Mouse (Mus musculus): Measurements from ENCODE around the gene Atg9b.

- TF ChIP-seq CTCF (IDR thresholded peaks at IDR 0.05; ENCODE audit: low read depth) (peak; percentile 42), EP300 (IDR thresholded peaks at IDR 0.05; ENCODE audit: low read depth) (no peak)
These were observed 33.6 kb upstream of the Atg9b start for GRCm38 (mm10) chr5:24425421-24426036.

All from liver, postnatal 0 days (tissue).